Mouse (Mus musculus): ENCODE data around the gene Tpcn1. TPM values are rescaled to one million over a fixed set of nuclear protein-coding genes. Genes with fewer than 3 reads are reported as not detected.

Tpcn1 gene
- total RNA-seq, 1 experiment: 14.2 TPM

- TF ChIP-seq HCFC1 (IDR thresholded peaks at IDR 0.05; ENCODE audit: borderline replicate concordance, insufficient read depth, low read length) (no peak), MAFK (IDR thresholded peaks at IDR 0.05; ENCODE audit: insufficient read depth, low read depth, low read length) (no peak), ZC3H11A (IDR thresholded peaks at IDR 0.05; ENCODE audit: borderline replicate concordance, low read depth, low read length) (no peak), CHD2 (IDR thresholded peaks at IDR 0.05; ENCODE audit: low read depth, low read length) (no peak), ZNF384 (IDR thresholded peaks at IDR 0.05; ENCODE audit: low read depth, low read length) (no peak)
- H3K9me3 ChIP-seq (ENCODE audit: control insufficient read depth, insufficient read depth, low read depth, low read length): no peaks in the 10 kb centered on the region
- in situ Hi-C loops (cut with MboI; ENCODE audit: low sequenced_read_pairs in 2 of 2, unreplicated experiment in 2 of 2): no loop called here
- DNase-seq (ENCODE audit: low read depth, low spot score): no peak
- no peaks in the 10 kb centered on the region for H3K36me3 ChIP-seq (ENCODE audit: control insufficient read depth, insufficient read depth, low read length, poor library complexity, severe bottlenecking)
- H3K4me1 ChIP-seq (ENCODE audit: control insufficient read depth in 2 of 2, insufficient read depth in 2 of 2, low read length in 2 of 2, poor library complexity in 1 of 2): peaks cover 2 to 17% of the 10 kb centered on the region in 2 experiments; a peak in 3 of 4 replicates
- H3K4me3 ChIP-seq (ENCODE audit: insufficient read depth in 1 of 2, low read depth in 1 of 2, low read length in 2 of 2, poor library complexity in 1 of 2, severe bottlenecking in 1 of 2): no peak overlapping the region
- H3K27ac ChIP-seq (ENCODE audit: insufficient read depth, low read depth, low read length, poor library complexity, severe bottlenecking): no peak overlapping the region
- no peak overlapping the region for H3K9ac ChIP-seq (ENCODE audit: insufficient read depth, low read depth, low read length, poor library complexity, severe bottlenecking)
These were observed 13.9 kb downstream of the Tpcn1 start for GRCm38 (mm10) chr5:120574469-120575063.

- H3K9ac ChIP-seq (ENCODE audit: insufficient read depth, low read depth, low read length, poor library complexity, severe bottlenecking): no peak overlapping the region
- TF ChIP-seq HCFC1 (IDR thresholded peaks at IDR 0.05; ENCODE audit: borderline replicate concordance, insufficient read depth, low read length) (no peak), MAFK (IDR thresholded peaks at IDR 0.05; ENCODE audit: insufficient read depth, low read depth, low read length) (no peak), ZNF384 (IDR thresholded peaks at IDR 0.05; ENCODE audit: low read depth, low read length) (no peak), ZC3H11A (IDR thresholded peaks at IDR 0.05; ENCODE audit: borderline replicate concordance, low read depth, low read length) (no peak), CHD2 (IDR thresholded peaks at IDR 0.05; ENCODE audit: low read depth, low read length) (no peak)
- no peaks in the 10 kb centered on the region; a peak in 1 of 4 replicates for H3K4me1 ChIP-seq (ENCODE audit: control insufficient read depth in 2 of 2, insufficient read depth in 2 of 2, low read length in 2 of 2, poor library complexity in 1 of 2)
- H3K4me3 ChIP-seq (ENCODE audit: insufficient read depth in 1 of 2, low read depth in 1 of 2, low read length in 2 of 2, poor library complexity in 1 of 2, severe bottlenecking in 1 of 2): no peak overlapping the region
- no peak for DNase-seq (ENCODE audit: low read depth, low spot score)
- in situ Hi-C loops (cut with MboI; ENCODE audit: low sequenced_read_pairs in 2 of 2, unreplicated experiment in 2 of 2): no loop called here
- H3K36me3 ChIP-seq (ENCODE audit: control insufficient read depth, insufficient read depth, low read length, poor library complexity, severe bottlenecking): no peaks in the 10 kb centered on the region
- H3K27ac ChIP-seq (ENCODE audit: insufficient read depth, low read depth, low read length, poor library complexity, severe bottlenecking): no peak overlapping the region
- H3K9me3 ChIP-seq (ENCODE audit: control insufficient read depth, insufficient read depth, low read depth, low read length): no peaks in the 10 kb centered on the region
These were observed 17.3 kb downstream of the Tpcn1 start for GRCm38 (mm10) chr5:120571056-120571740.

- H3K27ac ChIP-seq (ENCODE audit: insufficient read depth, low read depth, low read length, poor library complexity, severe bottlenecking): no peak overlapping the region
These were observed 18.1 kb downstream of the Tpcn1 start for GRCm38 (mm10) chr5:120570289-120570897.

GRCm38 (mm10) chr5:120569791-120570190 is 18.7 kb downstream of the Tpcn1 start:
- no peaks in the 10 kb centered on the region for H3K9me3 ChIP-seq (ENCODE audit: control insufficient read depth, insufficient read depth, low read depth, low read length)
- no peak overlapping the region for H3K27ac ChIP-seq (ENCODE audit: insufficient read depth, low read depth, low read length, poor library complexity, severe bottlenecking)
- H3K4me1 ChIP-seq (ENCODE audit: control insufficient read depth in 2 of 2, insufficient read depth in 2 of 2, low read length in 2 of 2, poor library complexity in 1 of 2): peaks cover 0 to 2% of the 10 kb centered on the region in 2 experiments; a peak in 1 of 4 replicates
- H3K9ac ChIP-seq (ENCODE audit: insufficient read depth, low read depth, low read length, poor library complexity, severe bottlenecking): no peak overlapping the region
- in situ Hi-C loops (cut with MboI; ENCODE audit: low sequenced_read_pairs in 2 of 2, unreplicated experiment in 2 of 2): no loop called here
- no peak for DNase-seq (ENCODE audit: low read depth, low spot score)
- no peak overlapping the region for H3K4me3 ChIP-seq (ENCODE audit: insufficient read depth in 1 of 2, low read depth in 1 of 2, low read length in 2 of 2, poor library complexity in 1 of 2, severe bottlenecking in 1 of 2)
- no peaks in the 10 kb centered on the region for H3K36me3 ChIP-seq (ENCODE audit: control insufficient read depth, insufficient read depth, low read length, poor library complexity, severe bottlenecking)
- TF ChIP-seq ZC3H11A (IDR thresholded peaks at IDR 0.05; ENCODE audit: borderline replicate concordance, low read depth, low read length): no peak
- no peak for TF ChIP-seq ZNF384 (IDR thresholded peaks at IDR 0.05; ENCODE audit: low read depth, low read length)
- no peak for TF ChIP-seq HCFC1 (IDR thresholded peaks at IDR 0.05; ENCODE audit: borderline replicate concordance, insufficient read depth, low read length)
- TF ChIP-seq MAFK (IDR thresholded peaks at IDR 0.05; ENCODE audit: insufficient read depth, low read depth, low read length): no peak
- TF ChIP-seq CHD2 (IDR thresholded peaks at IDR 0.05; ENCODE audit: low read depth, low read length): no peak

More at GRCm38 (mm10) chr5:120570289-120570897, 18.1 kb downstream of the Tpcn1 start:
- Histone ChIP-seq H3K36me3 (ENCODE audit: control insufficient read depth, insufficient read depth, low read length, poor library complexity, severe bottlenecking) (no peaks in the 10 kb centered on the region), H3K4me1 (ENCODE audit: control insufficient read depth in 2 of 2, insufficient read depth in 2 of 2, low read length in 2 of 2, poor library complexity in 1 of 2) (no peaks in the 10 kb centered on the region; a peak in 1 of 4 replicates), H3K9ac (ENCODE audit: insufficient read depth, low read depth, low read length, poor library complexity, severe bottlenecking) (no peak overlapping the region), H3K9me3 (ENCODE audit: control insufficient read depth, insufficient read depth, low read depth, low read length) (no peaks in the 10 kb centered on the region), H3K4me3 (ENCODE audit: insufficient read depth in 1 of 2, low read depth in 1 of 2, low read length in 2 of 2, poor library complexity in 1 of 2, severe bottlenecking in 1 of 2) (no peak overlapping the region)
- in situ Hi-C loops (cut with MboI; ENCODE audit: low sequenced_read_pairs in 2 of 2, unreplicated experiment in 2 of 2): no loop called here
- DNase-seq (ENCODE audit: low read depth, low spot score): no peak
- no peak for TF ChIP-seq ZC3H11A (IDR thresholded peaks at IDR 0.05; ENCODE audit: borderline replicate concordance, low read depth, low read length)
- TF ChIP-seq CHD2 (IDR thresholded peaks at IDR 0.05; ENCODE audit: low read depth, low read length): no peak
- TF ChIP-seq HCFC1 (IDR thresholded peaks at IDR 0.05; ENCODE audit: borderline replicate concordance, insufficient read depth, low read length): no peak
- no peak for TF ChIP-seq ZNF384 (IDR thresholded peaks at IDR 0.05; ENCODE audit: low read depth, low read length)
- TF ChIP-seq MAFK (IDR thresholded peaks at IDR 0.05; ENCODE audit: insufficient read depth, low read depth, low read length): no peak
